Mouse (Mus musculus): Measurements from ENCODE around the gene Ccl2.

GRCm38 (mm10) chr11:82035857-82036256, 486 bp downstream of the Ccl2 start:
- TF ChIP-seq POLR2A (IDR thresholded peaks at IDR 0.05; ENCODE audit: low read depth, low read length) = no peak
- TF ChIP-seq CTCF (IDR thresholded peaks at IDR 0.05; ENCODE audit: borderline replicate concordance, insufficient read depth, low read length) = no peak
